Mouse (Mus musculus) neural tube, embryonic 11.5 days (tissue): ENCODE measurements around the gene Cdkn1b. TPM values are rescaled to one million over a fixed set of nuclear protein-coding genes. Genes with fewer than 3 reads are reported as not detected.

ENCODE experiments used
- ATAC-seq: fragments of 200-750 bp; cut with Nextera tagmentation; 2 replicates; pipeline ENCODE4 v1.8.0; 2017; ENCODE audit warnings: moderate number of reproducible peaks, mild to moderate bottlenecking, moderate TSS enrichment, moderate library complexity; ENCODE audit not compliant: insufficient read depth, low FRiP score, low TSS enrichment
- DNase-seq: peaks from one replicate; pipeline ENCODE4 v3.0.0-alpha.2; 2015; ENCODE audit warnings: low spot score
- H3K27ac ChIP-seq: fragments of 300-500 bp; sonication (generic); 2 replicates; pipeline ENCODE4 v1.5.1; 2014; ENCODE audit warnings: low read depth, mild to moderate bottlenecking, low read length
- H3K27me3 ChIP-seq: fragments of 300-500 bp; sonication (generic); 2 replicates; pipeline ENCODE4 v1.6.1; 2014; ENCODE audit warnings: mild to moderate bottlenecking, low read length, mixed read lengths; ENCODE audit not compliant: control insufficient read depth, insufficient read depth
- H3K36me3 ChIP-seq: fragments of 300-500 bp; sonication (generic); 2 replicates; pipeline ENCODE4 v1.6.1; 2014; ENCODE audit warnings: mild to moderate bottlenecking, low read length, moderate library complexity, mixed read lengths; ENCODE audit not compliant: control insufficient read depth, insufficient read depth
- H3K4me1 ChIP-seq: fragments of 300-500 bp; sonication (generic); 2 replicates; pipeline ENCODE4 v1.6.1; 2014; ENCODE audit warnings: low read length, mixed read lengths; ENCODE audit not compliant: control insufficient read depth, insufficient read depth
- H3K4me2 ChIP-seq: fragments of 300-500 bp; sonication (generic); 2 replicates; pipeline ENCODE4 v1.6.1; 2014; ENCODE audit warnings: low read depth, mild to moderate bottlenecking, moderate library complexity
- H3K4me3 ChIP-seq: fragments of 300-500 bp; sonication (generic); 2 replicates; pipeline ENCODE4 v1.5.1; 2014; ENCODE audit warnings: low read depth, low read length
- H3K9ac ChIP-seq: fragments of 300-500 bp; sonication (generic); 2 replicates; pipeline ENCODE4 v1.6.1; 2014; ENCODE audit warnings: mild to moderate bottlenecking, low read length
- H3K9me3 ChIP-seq: fragments of 300-500 bp; sonication (generic); 2 replicates; pipeline ENCODE4 v1.6.1; 2016; ENCODE audit warnings: low read length; ENCODE audit not compliant: control insufficient read depth
- WGBS: fragments of 180-500 bp; shearing (Covaris S2); extraction: QIAGEN DNeasy Blood & Tissue Kit; methylation state at CpG from one replicate; pipeline ENCODE4 v1.1.7; 2014; 5-methylcytosine and 5-hydroxymethylcytosine counted together
- polyA plus RNA-seq: library from polyadenylated mRNA; unstranded; fragments of >200 nt; fragmentation: Nextera tagmentation; extraction: Ambion mirVana; gene quantifications from 2 replicates; pipeline ENCODE4 v1.2.1, GENCODE M21; 2014

Cdkn1b gene
- polyA plus RNA-seq, 1 experiment from 2014 or later: 17.8 TPM

- no peak overlapping the region for H3K9ac ChIP-seq
- H3K4me1 ChIP-seq: no peaks in the 10 kb centered on the region
- no peaks in the 10 kb centered on the region for H3K9me3 ChIP-seq
- no peak overlapping the region for H3K27ac ChIP-seq
- no peaks in the 10 kb centered on the region for H3K36me3 ChIP-seq
- DNase-seq: peak; percentile 67
- no peak overlapping the region for H3K4me3 ChIP-seq
- 47% methylated on average over 13 of the region's 13 CpGs for WGBS
- ATAC-seq: no peak
- H3K4me2 ChIP-seq: no peak overlapping the region
- H3K27me3 ChIP-seq: no peaks in the 10 kb centered on the region
Measured at GRCm38 (mm10) chr6:134947311-134948087, 27.3 kb downstream of the Cdkn1b start.

- WGBS: 77% methylated on average over 11 of the region's 11 CpGs
- no peak overlapping the region for H3K4me2 ChIP-seq
- DNase-seq: no peak
- no peaks in the 10 kb centered on the region for H3K9me3 ChIP-seq
- no peak overlapping the region for H3K27ac ChIP-seq
- ATAC-seq: no peak
- no peaks in the 10 kb centered on the region for H3K36me3 ChIP-seq
- H3K27me3 ChIP-seq: no peaks in the 10 kb centered on the region
- no peak overlapping the region for H3K4me3 ChIP-seq
- no peaks in the 10 kb centered on the region for H3K4me1 ChIP-seq
- H3K9ac ChIP-seq: no peak overlapping the region
Measured at GRCm38 (mm10) chr6:134948522-134949061, 28.4 kb downstream of the Cdkn1b start.

- Histone ChIP-seq H3K27me3 (no peaks in the 10 kb centered on the region), H3K4me3 (no peak overlapping the region), H3K36me3 (no peaks in the 10 kb centered on the region), H3K9me3 (no peaks in the 10 kb centered on the region), H3K4me1 (no peaks in the 10 kb centered on the region; the same call in 1 of the 2 replicates), H3K9ac (no peak overlapping the region), H3K4me2 (no peak overlapping the region), H3K27ac (no peak overlapping the region)
- ATAC-seq (no peak), DNase-seq (no peak)
- WGBS: 95% methylated on average over 3 of the region's 3 CpGs
Measured at GRCm38 (mm10) chr6:134949241-134949640, 29.0 kb downstream of the Cdkn1b start.

- Histone ChIP-seq H3K9ac (no peak overlapping the region), H3K4me1 (no peaks in the 10 kb centered on the region; the same call in 1 of the 2 replicates), H3K4me2 (no peak overlapping the region), H3K27ac (no peak overlapping the region), H3K36me3 (no peaks in the 10 kb centered on the region), H3K9me3 (no peaks in the 10 kb centered on the region), H3K4me3 (no peak overlapping the region), H3K27me3 (no peaks in the 10 kb centered on the region)
- 81% methylated on average over 5 of the region's 5 CpGs for WGBS
- ATAC-seq (no peak), DNase-seq (no peak)
Measured at GRCm38 (mm10) chr6:134951364-134951763, 31.2 kb downstream of the Cdkn1b start.

GRCm38 (mm10) chr6:134953976-134954375 is 33.8 kb downstream of the Cdkn1b start:
- H3K4me3 ChIP-seq: no peak overlapping the region
- 58% methylated on average over 11 of the region's 11 CpGs for WGBS
- H3K9me3 ChIP-seq: no peaks in the 10 kb centered on the region
- ATAC-seq (no peak; the same call in 1 of the 2 replicates), DNase-seq (no peak)
- H3K4me1 ChIP-seq: no peaks in the 10 kb centered on the region; the same call in 1 of the 2 replicates
- H3K4me2 ChIP-seq: no peak overlapping the region
- H3K9ac ChIP-seq: no peak overlapping the region
- no peaks in the 10 kb centered on the region for H3K27me3 ChIP-seq
- H3K27ac ChIP-seq: no peak overlapping the region; the same call in 1 of the 2 replicates
- no peaks in the 10 kb centered on the region for H3K36me3 ChIP-seq

GRCm38 (mm10) chr6:134956388-134956787 is 36.2 kb downstream of the Cdkn1b start:
- Histone ChIP-seq H3K27ac (no peak overlapping the region), H3K4me2 (no peak overlapping the region), H3K9me3 (no peaks in the 10 kb centered on the region), H3K27me3 (no peaks in the 10 kb centered on the region), H3K4me1 (peaks cover 10% of the 10 kb centered on the region), H3K4me3 (no peak overlapping the region), H3K36me3 (no peaks in the 10 kb centered on the region), H3K9ac (no peak overlapping the region)
- ATAC-seq (no peak), DNase-seq (no peak)
- 81% methylated on average over 4 of the region's 4 CpGs for WGBS

GRCm38 (mm10) chr6:134961286-134961685 is 41.1 kb downstream of the Cdkn1b start:
- Histone ChIP-seq H3K4me1 (peaks cover 13% of the 10 kb centered on the region), H3K9ac (no peak overlapping the region), H3K36me3 (no peaks in the 10 kb centered on the region), H3K4me2 (no peak overlapping the region), H3K4me3 (no peak overlapping the region), H3K27me3 (no peaks in the 10 kb centered on the region), H3K27ac (no peak overlapping the region), H3K9me3 (no peaks in the 10 kb centered on the region)
- WGBS: 60% methylated on average over 5 of the region's 5 CpGs
- no peak for DNase-seq
- no peak for ATAC-seq

GRCm38 (mm10) chr6:134961858-134962517 is 41.8 kb downstream of the Cdkn1b start:
- H3K9ac ChIP-seq: no peak overlapping the region
- no peaks in the 10 kb centered on the region for H3K9me3 ChIP-seq
- ATAC-seq (no peak), DNase-seq (no peak)
- H3K27me3 ChIP-seq: no peaks in the 10 kb centered on the region
- peaks cover 13% of the 10 kb centered on the region for H3K4me1 ChIP-seq
- no peaks in the 10 kb centered on the region for H3K36me3 ChIP-seq
- H3K4me2 ChIP-seq: no peak overlapping the region
- H3K27ac ChIP-seq: no peak overlapping the region
- no peak overlapping the region for H3K4me3 ChIP-seq
- 63% methylated on average over 9 of the region's 9 CpGs for WGBS
